Mouse (Mus musculus) left cerebral cortex, postnatal 36 days (tissue): ENCODE results near the gene Pan2. TPM values are rescaled to one million over a fixed set of nuclear protein-coding genes. Genes with fewer than 3 reads are reported as not detected.
"Not testable (repeated sequence)": the region's sequence is repeated elsewhere in the genome, so short reads cannot be mapped to it uniquely, and the experiment has no call there.

Experiments
- DNase-seq, 2 experiments: peaks; one replicate each; pipeline ENCODE4 v3.0.0; 2021 to 2022; ENCODE audit warnings: low spot score in 2 of 2, mixed read lengths in 1 of 2
- intact Hi-C: fragments of 180-260 bp; cut with DNase I; formaldehyde crosslinking; loops from one replicate; pipeline ENCODE4 v1.15.1; 2025
- total RNA-seq, 2 experiments: library from RNA; stranded (reverse); gene quantifications; 2 replicates each; pipeline ENCODE4 v1.2.3; 2021

Pan2 gene
- 10 to 100 TPM; 11.3 to 17.2 TPM for total RNA-seq

DNA sequence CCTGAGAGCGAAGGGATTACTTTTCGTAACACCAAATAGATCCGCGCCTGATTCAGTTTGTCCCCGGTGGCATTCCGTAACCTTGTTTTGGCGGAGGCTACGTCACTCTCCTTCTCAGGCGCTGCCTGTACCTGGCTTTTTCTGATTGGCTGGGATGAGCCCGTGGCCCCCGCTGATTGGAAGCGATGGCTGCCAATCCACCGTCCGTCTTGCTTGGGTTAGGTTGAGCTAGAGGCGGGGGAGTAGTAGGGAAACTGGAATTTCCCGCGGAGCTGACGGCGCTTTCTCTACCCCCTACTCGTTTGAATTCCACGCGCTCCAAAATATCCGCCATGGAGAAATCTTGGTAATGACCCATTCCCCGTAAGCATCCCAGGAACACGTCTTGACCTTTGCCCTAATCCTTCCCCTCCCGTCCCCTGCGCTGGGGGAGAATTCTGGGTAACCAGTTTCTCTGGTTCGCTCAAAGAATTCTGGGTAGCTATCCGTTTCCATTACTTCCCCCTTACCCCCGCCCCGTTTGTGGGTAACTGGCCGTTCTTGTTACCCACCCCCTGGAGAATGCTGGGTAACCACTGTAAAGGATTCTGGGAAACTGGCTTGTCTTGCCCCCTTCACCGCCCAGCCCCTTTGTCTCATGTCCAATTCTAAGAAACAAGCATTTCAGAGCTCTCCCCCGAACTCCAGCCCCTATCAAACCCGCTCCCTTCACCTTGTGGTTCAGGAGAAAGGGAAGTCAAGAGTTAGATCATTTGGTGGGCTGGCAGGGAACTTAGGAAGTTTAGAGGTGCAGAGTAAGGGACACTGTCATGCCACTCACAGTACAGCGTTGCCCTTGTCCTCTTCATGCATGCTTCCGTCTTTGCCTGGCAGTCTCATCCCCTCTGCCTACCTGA lies at the start of gene Pan2:
Pan2 (plus strand) TSS at position 210 of the 896 bp plus-strand sequence.
- intact Hi-C loops, result no loop called here
- peak; percentile 100 for DNase-seq

DNA sequence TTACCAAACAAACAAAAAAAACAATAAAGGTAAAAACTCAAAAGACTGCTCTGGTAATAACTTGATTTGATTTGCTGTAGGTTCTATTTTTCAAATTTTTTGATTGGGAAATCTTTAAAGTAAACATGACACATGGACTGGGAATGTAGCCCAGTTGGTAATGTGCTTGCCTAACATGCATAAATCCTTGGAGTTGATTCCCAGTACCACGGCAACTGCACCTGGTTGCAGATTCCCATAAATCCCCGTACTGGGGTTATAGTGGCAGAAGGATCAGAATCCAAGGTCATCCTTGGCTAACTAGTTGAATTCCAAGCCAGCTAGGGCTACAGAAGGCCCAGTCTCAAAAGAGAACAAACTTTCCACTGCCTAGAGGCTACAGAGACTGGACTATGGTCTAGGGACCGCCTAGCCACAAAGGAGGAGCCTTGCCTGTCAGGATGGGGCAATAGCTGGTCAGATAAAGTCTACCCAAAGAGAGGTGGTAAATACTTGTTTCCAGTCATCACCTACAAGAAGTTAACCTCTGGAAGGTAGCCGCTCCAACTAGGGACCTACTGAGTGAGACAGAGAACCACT lies 49.4 kb upstream of the Pan2 start, which contains the start of gene Apon:
Apon (plus strand) TSS at position 420 of the 579 bp plus-strand sequence.
- DNase-seq, result no peak
- intact Hi-C loops, result no loop called here

DNA sequence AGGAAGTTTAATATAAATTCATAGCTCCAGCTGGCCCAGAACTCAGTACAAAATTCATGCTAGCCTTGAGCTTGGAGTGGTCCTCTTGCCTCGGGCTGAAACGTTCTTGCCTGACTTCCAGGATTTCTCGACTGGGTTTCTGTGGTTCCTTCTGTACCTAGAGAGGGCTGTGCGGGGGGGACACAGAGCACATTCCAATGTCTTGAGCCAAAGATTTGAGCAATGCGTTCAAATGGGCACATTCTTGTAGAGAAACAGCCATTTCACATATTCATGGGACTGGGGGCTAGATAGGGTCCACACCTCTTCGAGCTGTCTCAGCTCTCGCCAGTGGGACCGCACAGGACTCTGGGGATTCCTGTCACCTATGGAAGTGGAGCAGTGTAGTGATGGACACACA lies 47.2 kb upstream of the Pan2 start:
- DNase-seq, result no peak

DNA sequence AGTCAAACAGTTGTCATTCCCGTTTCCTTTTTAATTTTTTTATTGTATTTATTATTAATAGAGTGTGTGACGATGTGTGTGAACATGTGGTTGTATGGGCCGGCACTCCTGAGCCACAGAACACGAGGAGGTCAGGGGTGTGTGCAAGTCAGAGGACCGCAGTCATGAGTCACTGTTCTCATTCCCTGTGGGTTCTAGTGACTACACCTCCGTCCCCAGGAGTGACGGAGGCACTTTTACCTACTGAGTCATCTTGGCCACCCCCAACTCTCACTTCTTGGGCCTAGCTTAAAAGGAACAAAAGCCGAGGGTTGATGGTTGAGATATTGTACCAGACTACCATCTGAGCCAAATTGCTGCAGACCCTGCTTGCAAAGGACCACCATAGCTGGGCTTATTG lies 46.8 kb upstream of the Pan2 start:
- intact Hi-C loops, result no loop called here
- no peak for DNase-seq

More for the DNA sequence above, 47.2 kb upstream of the Pan2 start:
- intact Hi-C loops, result no loop called here

DNA sequence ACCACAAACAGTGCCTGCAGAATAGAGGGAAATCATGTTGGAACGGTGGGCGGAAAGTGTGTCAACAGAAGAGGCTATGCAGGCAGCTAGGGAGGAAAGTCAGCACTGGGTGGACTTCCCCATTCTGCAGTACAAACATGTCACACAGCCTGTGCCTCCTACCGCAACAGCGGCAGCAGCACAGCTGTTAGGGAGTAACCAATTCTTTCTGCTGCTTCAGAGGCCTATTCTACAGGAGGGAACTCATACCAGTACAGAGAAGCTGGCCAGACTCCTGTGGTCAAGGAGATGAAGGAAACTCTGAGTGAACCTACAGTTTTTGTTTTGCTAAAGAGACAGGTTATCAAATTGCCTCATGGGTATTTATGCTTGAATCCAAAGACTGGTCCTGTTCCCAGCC lies 44.2 kb upstream of the Pan2 start:
- intact Hi-C loops, result no loop called here
- DNase-seq, result no peak

DNA sequence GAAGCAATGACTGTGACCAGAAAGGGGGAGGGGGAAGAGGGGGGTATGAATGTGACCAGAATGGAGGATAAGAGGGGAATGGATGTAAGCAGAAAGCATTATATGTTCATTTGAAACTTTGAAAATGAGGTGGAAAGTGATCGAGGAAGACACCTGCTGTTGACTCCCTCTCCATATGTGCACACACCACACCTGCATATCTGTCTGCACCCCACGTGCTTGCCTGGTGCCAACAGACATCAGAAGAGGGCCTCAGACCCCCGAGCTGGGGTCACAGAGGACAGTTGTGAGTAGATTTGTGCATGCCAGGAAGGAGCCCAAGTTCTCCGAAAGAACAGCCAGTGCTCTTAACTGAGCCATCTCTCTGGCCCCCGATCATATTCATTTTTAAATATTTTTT lies 43.2 kb upstream of the Pan2 start:
- DNase-seq, result no peak
- intact Hi-C loops, result no loop called here

DNA sequence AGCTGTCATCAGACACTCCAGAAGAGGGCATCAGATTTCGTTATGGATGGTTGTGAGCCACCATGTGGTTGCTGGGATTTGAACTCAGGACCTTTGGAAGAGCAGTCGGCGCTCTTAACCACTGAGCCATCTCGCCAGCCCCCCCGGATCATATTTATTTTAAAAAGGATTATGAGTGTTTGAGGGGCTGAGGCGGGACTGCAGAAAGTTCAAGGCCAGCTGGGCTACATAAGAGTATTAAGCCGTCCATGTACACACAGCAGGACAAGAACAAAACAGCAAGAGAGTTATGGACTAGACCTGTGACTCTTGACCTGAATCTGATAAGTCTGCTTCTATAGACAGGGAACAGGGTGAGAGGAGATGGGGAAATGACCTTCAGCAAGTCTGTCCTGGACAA lies 42.8 kb upstream of the Pan2 start:
- intact Hi-C loops, DNase-seq: not testable (repeated sequence)

DNA sequence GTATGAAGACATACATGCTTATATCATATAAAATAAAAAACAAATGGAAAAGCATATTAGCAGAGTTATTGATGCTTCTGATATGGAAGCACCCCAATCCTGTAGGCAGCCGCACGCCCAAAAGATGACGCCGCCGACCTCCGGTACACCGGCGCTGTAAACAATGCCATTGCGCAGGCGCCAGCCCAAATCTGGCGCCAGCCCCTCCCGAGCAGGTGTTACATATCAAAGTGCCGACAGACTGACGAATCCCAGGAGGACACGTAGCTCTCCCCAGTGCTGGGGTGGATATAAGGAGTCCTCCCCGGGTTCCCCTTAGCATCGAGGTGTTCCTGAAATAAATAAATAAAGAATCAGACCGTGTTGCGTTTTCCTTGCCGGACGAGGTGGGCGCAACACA lies 40.8 kb upstream of the Pan2 start:
- intact Hi-C loops, result no loop called here
- no peak for DNase-seq

DNA sequence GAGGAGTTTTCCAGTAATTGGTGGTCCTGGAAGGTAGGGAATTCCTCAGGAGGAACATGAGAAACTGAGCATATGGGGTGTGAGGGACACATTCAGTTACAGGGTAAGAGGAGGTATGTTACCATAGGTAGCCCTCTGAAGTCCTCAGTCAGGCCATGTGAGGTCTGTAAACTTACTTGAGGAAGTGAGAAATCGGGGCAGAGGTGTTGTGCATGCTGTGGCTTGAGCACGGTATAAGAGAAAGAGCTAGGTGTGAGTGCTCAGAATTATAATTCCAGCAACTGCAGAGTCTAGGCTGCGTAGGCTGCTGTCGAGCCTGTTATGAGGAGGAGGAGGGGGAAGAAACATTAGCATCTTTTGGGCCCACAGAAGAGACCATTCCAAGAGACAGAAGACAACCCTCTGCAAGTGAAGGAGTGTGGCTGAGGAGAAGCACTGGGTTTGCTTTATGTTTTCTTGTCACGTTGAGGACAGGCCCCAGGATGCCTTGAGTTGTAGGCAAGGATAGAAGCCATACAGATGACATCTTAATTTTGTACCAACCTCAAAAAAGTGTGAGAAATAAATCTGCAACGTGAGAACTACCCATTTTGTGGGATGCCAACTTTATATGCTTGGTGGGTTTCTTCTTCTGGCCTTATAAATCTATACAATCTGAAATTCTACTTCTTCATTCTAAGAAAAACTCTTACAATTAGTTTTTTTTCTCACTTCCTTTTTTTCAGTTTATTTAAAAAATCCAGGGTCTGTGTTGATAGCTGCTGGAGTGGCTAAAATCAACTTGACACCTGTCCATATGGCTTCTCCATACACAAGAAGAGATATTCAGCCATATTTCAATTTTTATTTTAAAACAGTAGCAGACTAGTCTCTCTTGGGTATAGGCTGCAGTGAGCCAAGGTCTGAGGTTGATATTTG lies 39.5 kb upstream of the Pan2 start:
- intact Hi-C loops, result no loop called here
- DNase-seq, result no peak

DNA sequence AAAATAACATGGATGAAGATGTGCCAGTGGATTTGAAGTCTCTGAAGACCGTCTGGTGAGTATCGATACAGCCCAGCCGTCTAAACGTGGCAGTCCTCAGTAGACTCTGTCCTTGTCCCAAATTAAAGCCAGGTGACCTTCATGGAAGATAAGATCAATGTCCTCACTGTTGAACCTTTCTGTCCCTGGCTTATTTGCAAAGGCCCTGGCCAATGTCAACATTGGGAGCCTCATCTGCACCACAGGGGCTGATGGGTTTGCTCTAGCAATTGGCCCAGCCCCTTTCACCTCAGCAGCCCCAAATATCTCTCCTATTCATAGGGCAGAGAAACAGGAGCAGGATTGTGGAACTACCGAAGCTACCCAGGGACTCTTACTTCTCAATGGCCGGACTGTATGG lies 34.8 kb upstream of the Pan2 start, which contains the start of gene Apof:
Apof (plus strand) TSS at position 301 of the 400 bp plus-strand sequence.
- intact Hi-C loops, result no loop called here
- DNase-seq, result no peak

DNA sequence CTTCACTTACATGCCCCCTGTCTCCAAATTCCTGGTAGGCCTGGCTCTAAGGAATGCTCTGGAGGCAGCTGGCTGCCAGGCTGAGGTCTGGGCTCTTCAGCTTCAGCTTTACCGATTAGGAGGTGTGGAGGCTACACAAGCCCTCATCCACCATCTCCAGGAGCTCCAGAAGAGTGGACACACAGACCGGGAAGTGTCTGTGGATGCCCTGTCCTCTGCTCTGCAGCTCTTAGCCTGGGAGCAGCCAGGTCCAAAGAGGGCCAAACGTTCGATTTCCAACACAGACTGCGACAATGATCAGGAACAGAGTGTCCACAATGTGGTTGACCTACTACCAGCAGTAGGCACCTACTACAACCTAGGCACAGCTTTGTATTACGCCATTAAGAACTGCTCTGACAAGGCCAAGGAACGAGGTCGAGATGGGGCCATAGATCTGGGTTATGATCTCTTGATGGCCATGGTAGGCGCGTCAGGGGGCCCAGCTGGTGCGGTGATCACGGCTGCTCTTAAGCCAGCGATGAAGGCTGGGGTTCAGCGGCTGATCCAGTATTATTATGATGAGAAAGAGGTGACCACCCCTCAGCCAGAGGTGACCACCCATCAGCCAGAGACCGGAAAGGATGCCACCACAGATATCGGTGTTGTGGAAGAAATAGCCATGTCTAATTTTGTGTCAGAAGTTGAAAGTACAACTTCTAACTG lies 33.8 kb upstream of the Pan2 start:
- intact Hi-C loops, result no loop called here
- DNase-seq, result no peak

DNA sequence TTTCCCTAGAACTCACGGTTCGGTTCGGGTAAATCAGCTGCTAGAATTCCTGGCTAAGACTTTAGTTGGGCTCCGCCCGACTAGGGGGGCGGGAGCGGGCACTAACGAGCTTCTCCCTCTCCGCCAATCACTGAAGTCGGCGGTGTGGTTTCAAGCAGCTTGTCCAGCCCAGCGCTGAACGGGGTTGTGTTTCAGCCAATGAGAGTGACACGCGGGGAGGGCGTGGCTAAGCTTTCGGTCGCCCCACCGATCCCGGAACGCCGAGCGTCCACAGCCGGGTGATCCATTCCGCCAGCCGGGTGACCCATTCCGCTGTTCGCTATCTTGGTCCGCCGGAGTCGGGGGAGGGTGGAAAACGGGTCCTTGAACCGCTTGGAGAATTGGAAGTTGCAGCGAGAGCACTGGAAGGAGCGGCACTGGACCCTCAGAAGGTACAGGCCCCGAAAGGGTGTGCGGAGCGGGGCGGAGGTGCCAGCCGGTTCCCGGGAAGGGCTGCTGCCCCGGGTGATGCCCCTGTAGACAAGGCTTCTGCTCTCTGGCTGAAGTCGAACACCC lies 32.8 kb upstream of the Pan2 start, which contains the start of gene Stat2:
Stat2 (plus strand) TSS at position 273 of the 555 bp plus-strand sequence.
- peak; percentile 94 to 97 for DNase-seq
- intact Hi-C loops, result no loop called here

DNA sequence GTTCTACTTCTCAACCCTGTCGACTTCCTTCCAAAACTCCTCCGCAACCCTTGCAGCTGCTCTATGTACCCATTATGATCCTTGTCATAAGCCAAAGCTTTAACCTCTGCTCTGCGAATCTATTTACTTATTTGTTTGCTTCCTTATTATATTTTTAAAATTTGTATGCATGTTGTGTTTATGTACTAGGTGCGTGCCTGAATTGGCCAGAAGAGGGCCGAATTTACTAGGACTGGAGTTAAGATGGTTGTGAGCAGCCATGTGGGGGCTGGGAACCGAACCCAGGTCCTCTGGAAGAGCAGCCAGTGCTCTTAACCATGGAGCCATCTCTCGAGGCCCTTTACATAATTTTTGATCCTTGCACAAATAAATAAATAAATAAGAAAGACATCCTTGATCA lies 32.3 kb upstream of the Pan2 start:
- DNase-seq, result no peak
- intact Hi-C loops, result no loop called here

DNA sequence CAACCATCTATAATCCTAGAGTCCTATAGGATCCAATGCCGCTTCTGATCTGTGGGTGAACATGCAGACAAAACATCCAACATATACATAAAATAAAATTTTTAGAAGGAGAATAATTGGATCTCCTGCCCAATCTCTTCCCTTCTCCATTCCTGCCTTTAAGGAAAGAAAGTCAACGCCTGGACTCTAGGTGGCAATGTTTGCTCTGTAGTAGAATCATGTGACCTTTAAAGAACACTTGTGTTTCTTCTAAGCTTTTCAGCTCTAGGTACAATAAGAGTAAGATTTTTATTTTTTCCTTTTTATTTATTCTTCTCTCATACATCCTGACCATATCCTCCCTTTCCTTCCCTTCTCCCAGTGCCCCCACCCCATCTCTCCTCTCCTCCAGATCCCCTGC lies 31.3 kb upstream of the Pan2 start:
- no peak for DNase-seq
- intact Hi-C loops, result no loop called here

DNA sequence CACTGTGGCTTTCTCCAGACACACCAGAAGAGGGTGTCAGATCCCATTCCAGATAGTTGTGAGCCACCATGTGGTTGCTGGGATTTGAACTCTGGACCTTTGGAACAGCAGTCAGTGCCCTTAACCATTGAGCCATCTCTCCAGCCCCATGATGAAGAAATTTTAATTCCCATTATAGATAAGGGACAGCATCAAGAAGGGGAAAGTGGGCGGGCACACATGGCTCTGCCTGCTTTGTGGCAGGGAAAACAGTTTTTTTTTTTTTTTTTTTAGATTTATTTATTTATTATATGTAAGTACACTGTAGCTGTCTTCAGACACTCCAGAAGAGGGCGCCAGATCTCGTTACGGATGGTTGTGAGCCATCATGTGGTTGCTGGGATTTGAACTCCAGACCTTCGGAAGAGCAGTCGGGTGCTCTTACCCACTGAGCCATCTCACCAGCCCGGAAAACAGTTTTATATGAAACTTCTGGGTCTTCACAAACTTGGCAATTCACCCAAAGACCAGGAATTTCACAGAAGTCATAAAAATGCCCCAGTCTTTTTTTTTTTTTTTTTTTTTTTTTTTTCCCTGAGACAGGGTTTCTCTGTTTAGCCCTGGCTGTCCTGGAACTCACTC lies 30.2 kb upstream of the Pan2 start:
- DNase-seq, intact Hi-C loops: not testable (repeated sequence)

DNA sequence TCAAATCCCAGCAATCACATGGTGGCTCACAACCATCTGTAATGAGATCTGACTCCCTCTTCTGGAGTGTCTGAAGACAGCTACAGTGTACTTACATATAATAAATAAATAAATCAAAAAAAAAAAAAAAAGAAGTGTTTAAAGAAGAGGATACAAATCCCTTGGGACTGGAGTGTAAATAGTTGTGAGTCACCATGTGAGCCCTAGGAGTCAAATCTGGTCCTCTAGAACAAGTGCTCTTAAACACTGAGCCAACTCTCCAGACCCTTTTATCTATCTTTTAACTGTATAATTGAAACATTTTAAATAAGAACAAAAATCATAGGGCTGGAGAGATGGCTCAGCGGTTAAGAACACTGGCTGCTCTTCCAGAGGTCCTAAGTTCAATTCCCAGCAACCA lies 27.8 kb upstream of the Pan2 start:
- DNase-seq, intact Hi-C loops: not testable (repeated sequence)

DNA sequence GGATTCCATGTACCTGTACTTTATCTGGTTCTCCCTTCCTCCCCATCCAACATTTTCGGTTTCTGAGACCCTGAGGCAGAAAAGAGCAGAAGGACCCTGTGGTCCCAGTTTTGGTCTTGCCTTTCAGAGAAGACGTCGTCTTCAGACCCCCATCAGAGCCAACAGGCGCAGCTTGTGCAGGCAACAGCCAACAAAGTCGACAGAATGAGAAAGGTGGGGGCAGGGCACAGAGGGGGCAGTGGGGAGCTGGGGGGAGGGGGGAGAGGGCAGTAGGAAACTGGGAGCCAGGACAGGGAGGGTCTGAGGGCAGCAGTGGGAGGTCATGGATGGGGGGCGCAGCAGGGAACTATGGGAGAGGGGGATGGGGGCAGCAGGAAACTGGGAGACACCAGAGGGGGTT lies 25.0 kb upstream of the Pan2 start:
- intact Hi-C loops, result no loop called here
- no peak for DNase-seq

DNA sequence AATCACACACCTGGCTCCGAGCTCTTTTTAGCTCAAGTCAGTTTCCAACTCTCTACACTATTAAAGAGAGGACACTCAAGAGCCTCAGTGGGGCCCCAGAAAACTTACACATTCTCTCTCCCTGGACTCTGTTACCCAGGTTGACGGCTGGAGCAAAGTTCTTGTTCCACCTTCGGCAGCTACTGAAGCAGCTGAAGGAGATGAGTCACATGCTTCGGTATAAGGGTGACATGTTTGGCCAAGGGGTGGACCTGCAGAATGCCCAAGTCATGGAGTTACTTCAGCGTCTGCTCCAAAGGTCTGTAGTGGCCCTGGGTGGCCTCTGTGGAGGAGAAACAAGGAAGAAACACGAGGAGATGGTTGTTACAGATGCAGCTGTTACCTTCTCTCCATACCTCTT lies 22.2 kb upstream of the Pan2 start:
- intact Hi-C loops, result no loop called here
- DNase-seq, result no peak

DNA sequence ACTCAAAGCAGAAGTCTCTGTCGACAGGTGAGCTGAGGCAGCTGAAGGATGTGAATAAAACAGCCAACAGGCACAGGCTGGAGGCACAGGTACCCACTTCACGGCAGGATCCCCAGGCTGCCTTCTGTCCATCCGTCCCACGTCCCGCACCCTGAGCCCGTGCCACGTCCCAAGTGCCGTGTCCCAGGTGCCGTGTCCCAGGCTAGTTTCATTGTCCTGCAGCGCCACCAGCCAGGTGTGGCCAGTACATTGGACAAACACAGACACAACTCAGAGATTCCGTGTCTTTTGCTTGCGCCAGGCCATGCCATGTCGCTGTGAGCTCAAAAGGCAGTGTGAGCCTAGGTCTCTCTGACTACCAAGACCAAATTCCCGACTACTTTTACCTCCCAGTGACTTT lies 21.5 kb upstream of the Pan2 start:
- intact Hi-C loops, result no loop called here
- no peak for DNase-seq
